Mouse (Mus musculus): Measurements from ENCODE around the gene Mrpl35.

GRCm38 (mm10) chr6:71830690-71831580 lies 4.2 kb upstream of the Mrpl35 start, which contains the start of gene Immt:
- TF ChIP-seq POLR2A (IDR thresholded peaks at IDR 0.05; ENCODE audit: low read depth, low read length) (peak; percentile 68), CTCF (IDR thresholded peaks at IDR 0.05; ENCODE audit: extremely low read depth, insufficient read depth, insufficient read length, insufficient replicate concordance) (no peak)
